Mouse (Mus musculus) liver, adult 2 months (tissue): ENCODE measurements around the gene Mtf1.

Experiments used
- CTCF ChIP-seq: fragments of 200-500 bp; IDR thresholded peaks from 2 replicates; pipeline ENCODE4 v1.5.1; 2011; ENCODE audit warnings: low read depth, low read length, control low read depth
- POLR2A ChIP-seq: fragments of 200-500 bp; IDR thresholded peaks from 2 replicates; pipeline ENCODE4 v1.6.1; 2011; ENCODE audit warnings: low read length, control low read depth; ENCODE audit not compliant: insufficient read depth; ENCODE audit errors: extremely low read depth

DNA sequence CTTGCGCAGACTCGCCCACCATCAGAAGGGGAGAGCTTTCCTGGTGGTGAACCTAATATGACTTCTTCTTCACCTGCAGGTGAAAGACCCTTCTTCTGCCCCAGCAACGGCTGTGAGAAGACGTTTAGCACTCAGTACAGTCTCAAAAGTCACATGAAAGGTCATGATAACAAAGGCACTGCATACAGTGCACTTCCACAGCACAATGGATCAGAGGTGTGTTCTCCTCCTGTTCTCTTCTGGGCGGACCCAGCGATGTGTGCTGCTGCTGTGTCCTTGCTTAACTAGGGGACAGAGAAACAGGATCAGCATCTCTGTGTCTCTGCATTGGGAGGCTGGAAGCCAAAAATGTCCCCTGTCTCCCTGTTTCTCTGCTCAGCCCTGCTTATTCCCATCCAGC is 23.1 kb downstream of the Mtf1 start:
- no peak for TF ChIP-seq CTCF
- TF ChIP-seq POLR2A, result no peak
